ENCODE assay signal across 15 mouse cellular contexts in the genomic region with DNA sequence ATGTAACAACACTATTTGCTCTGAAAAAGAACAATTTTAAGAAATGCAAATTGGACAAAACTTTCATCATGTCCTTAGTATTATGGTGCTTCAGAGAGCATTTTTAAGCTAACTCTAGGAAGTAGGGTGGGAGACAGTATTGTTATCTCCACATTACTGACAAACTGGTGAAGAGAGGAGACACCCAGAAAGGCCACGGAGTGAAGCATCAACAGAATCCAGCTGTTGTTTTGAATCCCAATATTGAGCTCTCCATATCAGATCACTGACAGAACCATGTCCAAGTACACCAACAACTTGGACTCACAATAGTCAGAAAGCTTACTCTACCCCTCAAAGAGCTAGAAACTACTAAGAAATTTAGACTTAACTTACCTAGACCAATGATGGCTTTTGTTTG.
"Had no signal": no experiment of that assay in that cellular context is flagged by ENCODE, and none has a peak within 500 bp of the region (broad histone marks: within the 10 kb centered on the region; RNA-seq: fewer than 3 reads in every experiment).

No protein-coding gene starts in this region.

- H3K9me3 ChIP-seq: neural tube, embryonic 13.5 days; neural tube, embryonic 15.5 days; stomach, embryonic 15.5 days had no signal

- DNase-seq: retina, postnatal 1 day; right cerebral cortex, adult 18-20 months; right cerebral cortex, postnatal 14 days; right cerebral cortex, postnatal 25 days; right cerebral cortex, postnatal 4 days; spleen, adult 18-20 months; thymus, adult 18-20 months; thymus, adult 2 months; thymus, postnatal 25 days; thymus, postnatal 36 days; thymus, postnatal 4 days had no signal

- H3K9ac ChIP-seq: neural tube, embryonic 13.5 days; neural tube, embryonic 15.5 days; stomach, embryonic 15.5 days had no signal

- H3K4me2 ChIP-seq: neural tube, embryonic 13.5 days; neural tube, embryonic 15.5 days; stomach, embryonic 15.5 days had no signal

- H3K27ac ChIP-seq: neural tube, embryonic 13.5 days; neural tube, embryonic 15.5 days; stomach, embryonic 15.5 days; stomach, postnatal 0 days had no signal

- H3K27me3 ChIP-seq: neural tube, embryonic 13.5 days; neural tube, embryonic 15.5 days; stomach, embryonic 15.5 days had no signal

- H3K4me1 ChIP-seq: neural tube, embryonic 13.5 days; neural tube, embryonic 15.5 days; stomach, embryonic 15.5 days had no signal

- H3K4me3 ChIP-seq: neural tube, embryonic 13.5 days; neural tube, embryonic 15.5 days; stomach, embryonic 15.5 days had no signal
